Mouse (Mus musculus) cortical plate, adult 2 months (tissue): ENCODE measurements around the gene Pfas.

Experiments used
- CTCF ChIP-seq: fragments of 200-500 bp; IDR thresholded peaks from 2 replicates; pipeline ENCODE4 v1.5.1; 2011; ENCODE audit warnings: mild to moderate bottlenecking, control low read depth, low read length; ENCODE audit not compliant: insufficient read depth; ENCODE audit errors: extremely low read depth
- POLR2A ChIP-seq: fragments of 200-500 bp; IDR thresholded peaks from 2 replicates; pipeline ENCODE4 v1.6.1; 2011; ENCODE audit warnings: mild to moderate bottlenecking, low read length, control low read depth; ENCODE audit not compliant: insufficient read depth; ENCODE audit errors: extremely low read depth

DNA sequence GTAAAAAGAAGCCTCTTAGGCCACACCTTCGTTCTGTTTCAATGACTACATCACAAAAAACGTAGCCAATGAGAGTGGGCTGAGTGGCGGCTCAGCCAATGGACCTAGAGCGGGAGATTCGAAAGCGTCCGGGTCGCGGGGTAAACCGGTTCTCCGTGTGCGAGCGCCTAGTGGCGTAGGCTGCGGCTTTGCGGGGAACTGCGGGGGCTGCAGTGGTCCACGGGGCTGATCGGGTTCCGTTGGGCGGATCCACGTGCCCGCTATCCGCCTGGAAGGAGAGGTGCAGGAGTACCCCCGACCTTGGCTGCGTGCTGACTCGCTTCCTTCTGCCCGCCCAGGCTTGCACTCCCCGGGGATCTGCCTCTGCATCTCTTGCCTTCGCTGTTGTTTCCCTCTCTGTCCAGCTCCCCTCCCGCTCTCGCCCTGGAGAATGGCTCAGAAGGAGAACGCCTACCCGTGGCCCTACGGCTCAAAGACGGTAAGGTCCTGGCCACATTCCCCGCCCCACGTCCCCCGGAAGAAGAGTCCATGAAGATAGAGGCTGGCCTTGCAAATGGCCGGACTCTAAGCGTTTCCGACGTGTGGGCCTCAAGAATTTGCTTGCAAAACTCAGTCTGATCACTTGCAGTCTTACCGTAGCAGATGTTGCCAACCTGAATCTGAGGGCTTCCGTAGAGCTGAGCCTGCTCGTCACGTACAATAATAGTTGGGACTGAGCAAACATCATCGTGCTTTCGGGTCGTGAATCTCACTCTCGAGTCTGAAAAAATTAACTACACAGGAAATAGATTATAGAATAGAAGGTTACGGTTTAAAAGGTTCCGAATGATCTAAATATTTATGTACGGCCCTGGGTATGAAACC, 37.5 kb upstream of the Pfas start, which contains the start of gene Aurkb:
- TF ChIP-seq POLR2A (no peak), CTCF (no peak)
